Mouse (Mus musculus): ENCODE results near the gene Rad54l.

Rad54l gene

GRCm38 (mm10) chr4:116140801-116141574, 17.5 kb upstream of the Rad54l start:
- no peak for DNase-seq (ENCODE audit: low spot score)

- no peak for DNase-seq (ENCODE audit: low spot score)
These were observed 14.0 kb upstream of the Rad54l start for GRCm38 (mm10) chr4:116137421-116137996.

GRCm38 (mm10) chr4:116134990-116135389, 11.5 kb upstream of the Rad54l start:
- peak; percentile 50 for DNase-seq (ENCODE audit: low spot score)

- no peak for DNase-seq (ENCODE audit: low spot score)
These were observed 9.6 kb upstream of the Rad54l start for GRCm38 (mm10) chr4:116133126-116133525.

GRCm38 (mm10) chr4:116127956-116128355, 4.5 kb upstream of the Rad54l start:
- no peak for DNase-seq (ENCODE audit: low spot score)

GRCm38 (mm10) chr4:116125803-116126386, 2.4 kb upstream of the Rad54l start:
- DNase-seq (ENCODE audit: low spot score) = no peak

- no peak for DNase-seq (ENCODE audit: low spot score)
These were observed 728 bp downstream of the Rad54l start for GRCm38 (mm10) chr4:116122762-116123161.

- DNase-seq (ENCODE audit: low spot score) = no peak
These were observed 12.0 kb downstream of the Rad54l start for GRCm38 (mm10) chr4:116111486-116111885.

- DNase-seq (ENCODE audit: low spot score) = no peak
These were observed 12.8 kb downstream of the Rad54l start for GRCm38 (mm10) chr4:116110695-116111094.

- DNase-seq (ENCODE audit: low spot score) = no peak
These were observed 18.2 kb downstream of the Rad54l start for GRCm38 (mm10) chr4:116105278-116105677.

- DNase-seq (ENCODE audit: low spot score) = no peak
These were observed 22.5 kb downstream of the Rad54l start for GRCm38 (mm10) chr4:116100959-116101358.

- no peak for DNase-seq (ENCODE audit: low spot score)
These were observed 26.3 kb downstream of the Rad54l start for GRCm38 (mm10) chr4:116097211-116097610.

GRCm38 (mm10) chr4:116096291-116096690, 27.2 kb downstream of the Rad54l start:
- no peak for DNase-seq (ENCODE audit: low spot score)

- DNase-seq (ENCODE audit: low spot score) = no peak
These were observed 34.8 kb downstream of the Rad54l start for GRCm38 (mm10) chr4:116088510-116089249.

- DNase-seq (ENCODE audit: low spot score) = peak; percentile 60
These were observed 46.0 kb downstream of the Rad54l start for GRCm38 (mm10) chr4:116077240-116078095.

- peak; percentile 57 for DNase-seq (ENCODE audit: low spot score)
These were observed 46.9 kb downstream of the Rad54l start for GRCm38 (mm10) chr4:116076369-116077231.

GRCm38 (mm10) chr4:116075631-116076368, 47.7 kb downstream of the Rad54l start:
- peak; percentile 59 for DNase-seq (ENCODE audit: low spot score)

GRCm38 (mm10) chr4:116074861-116075620, 48.4 kb downstream of the Rad54l start, which contains the start of the genes Uqcrh and Lrrc41:
Gene Uqcrh, minus strand, starts transcription at chr4:116075071.
Gene Lrrc41, plus strand, starts transcription at chr4:116075269.
- peak; percentile 96 for DNase-seq (ENCODE audit: low spot score)

GRCm38 (mm10) chr4:116074145-116074675, 49.3 kb downstream of the Rad54l start:
- DNase-seq (ENCODE audit: low spot score) = peak; percentile 68

All from adipocyte (in vitro differentiated cells).